Mouse (Mus musculus) hindbrain, embryonic 16.5 days (tissue): ENCODE results near the gene Hist2h2aa2. TPM values are rescaled to one million over a fixed set of nuclear protein-coding genes. Genes with fewer than 3 reads are reported as not detected.

ENCODE experiments used
- ATAC-seq: fragments of 200-750 bp; cut with Nextera tagmentation; 2 replicates; pipeline ENCODE4 v1.8.0; 2017; ENCODE audit warnings: moderate TSS enrichment, moderate library complexity
- H3K27ac ChIP-seq: fragments of 300-500 bp; sonication (generic); 2 replicates; pipeline ENCODE4 v1.5.1; 2014; ENCODE audit warnings: low read depth, mild to moderate bottlenecking, control low read depth, low read length, moderate library complexity
- H3K27me3 ChIP-seq: fragments of 300-500 bp; sonication (generic); replicated peaks from 2 replicates; pipeline ENCODE4 v1.6.1; 2014; ENCODE audit warnings: low read length; ENCODE audit not compliant: control insufficient read depth, insufficient read depth
- H3K36me3 ChIP-seq: fragments of 300-500 bp; sonication (generic); 2 replicates; pipeline ENCODE4 v1.6.1; 2014; ENCODE audit warnings: mild to moderate bottlenecking, low read length, moderate library complexity, mixed read lengths; ENCODE audit not compliant: control insufficient read depth, insufficient read depth
- H3K4me1 ChIP-seq: fragments of 300-500 bp; sonication (generic); 2 replicates; pipeline ENCODE4 v1.6.1; 2014; ENCODE audit warnings: low read depth, low read length; ENCODE audit not compliant: control insufficient read depth, insufficient read depth
- H3K4me2 ChIP-seq: fragments of 300-500 bp; sonication (generic); 2 replicates; pipeline ENCODE4 v1.6.1; 2014; ENCODE audit warnings: mild to moderate bottlenecking, low read length, control low read depth, moderate library complexity
- H3K4me3 ChIP-seq: fragments of 300-500 bp; sonication (generic); 2 replicates; pipeline ENCODE4 v1.5.1; 2014; ENCODE audit warnings: mild to moderate bottlenecking, low read length, control low read depth, moderate library complexity
- H3K9ac ChIP-seq: fragments of 300-500 bp; sonication (generic); 2 replicates; pipeline ENCODE4 v1.6.1; 2014; ENCODE audit warnings: low read depth, mild to moderate bottlenecking, control low read depth, low read length, moderate library complexity
- H3K9me3 ChIP-seq: fragments of 300-500 bp; sonication (generic); 2 replicates; pipeline ENCODE4 v1.6.1; 2014; ENCODE audit warnings: mild to moderate bottlenecking, low read length, moderate library complexity; ENCODE audit not compliant: control insufficient read depth
- WGBS: fragments of 180-500 bp; shearing (Covaris S2); extraction: QIAGEN DNeasy Blood & Tissue Kit; methylation state at CpG from one replicate; pipeline ENCODE4 v1.1.7; 2014; 5-methylcytosine and 5-hydroxymethylcytosine counted together
- microRNA-seq: library from miRNA; unstranded; fragments of <30 nt; microRNA quantifications from one replicate; pipeline ENCODE4, GENCODE M21; 2017
- polyA plus RNA-seq: library from polyadenylated mRNA; unstranded; fragments of >200 nt; fragmentation: Nextera tagmentation; extraction: Ambion mirVana; gene quantifications from 2 replicates; pipeline ENCODE4 v1.2.1, GENCODE M21; 2015

Gene Hist2h2aa2
- polyA plus RNA-seq, 1 experiment from 2014 or later: 31.6 TPM

GRCm38 (mm10) chr3:96196437-96197128 lies 43.5 kb downstream of the Hist2h2aa2 start:
- Histone ChIP-seq H3K4me1 (peaks cover 11% of the 10 kb centered on the region), H3K36me3 (peaks cover 20% of the 10 kb centered on the region), H3K4me2 (peak overlapping the region; percentile 95), H3K9ac (peak overlapping the region; percentile 88), H3K9me3 (no peaks in the 10 kb centered on the region), H3K27ac (peak overlapping the region; percentile 96), H3K27me3 (no peaks in the 10 kb centered on the region), H3K4me3 (peak overlapping the region; percentile 74)
- peak; percentile 15 for ATAC-seq
- 19% methylated on average over 27 of the region's 27 CpGs for WGBS

DNA sequence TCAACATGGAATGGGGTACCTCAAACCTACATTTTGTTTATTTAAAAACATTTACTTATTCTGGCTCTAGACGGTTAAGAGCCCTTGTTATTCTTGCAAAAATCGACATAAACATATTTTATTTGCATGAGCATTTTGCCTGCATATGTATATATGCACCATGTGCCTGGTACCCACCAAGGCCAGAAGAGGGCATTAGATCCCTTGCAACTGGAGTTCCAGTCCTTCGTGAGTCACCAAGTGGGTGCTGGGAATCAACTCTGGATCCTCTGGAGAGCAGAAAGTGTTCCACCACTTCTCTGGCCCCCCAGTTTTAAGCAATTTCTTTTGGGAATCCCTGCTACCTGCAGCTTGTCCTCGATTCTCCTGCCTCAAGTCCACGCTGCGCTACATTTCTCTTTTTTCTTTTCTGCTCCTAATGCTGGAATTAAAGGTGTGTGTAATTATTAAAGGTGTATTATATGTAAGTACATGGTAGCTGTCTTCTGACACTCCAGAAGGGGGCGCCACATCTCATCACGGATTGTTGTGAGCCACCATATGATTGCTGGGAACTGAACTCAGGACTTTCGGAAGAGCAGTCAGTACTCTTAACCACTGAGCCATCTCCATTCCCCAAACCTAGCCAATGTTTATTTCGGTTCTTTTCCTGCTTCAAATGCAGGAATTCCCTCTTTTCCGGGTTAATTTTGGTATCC lies 44.3 kb downstream of the Hist2h2aa2 start:
- H3K9me3 ChIP-seq: no peaks in the 10 kb centered on the region
- no peak overlapping the region for H3K27ac ChIP-seq
- H3K27me3 ChIP-seq: no peaks in the 10 kb centered on the region
- H3K9ac ChIP-seq: no peak overlapping the region
- no peak for ATAC-seq
- peaks cover 20% of the 10 kb centered on the region for H3K36me3 ChIP-seq
- H3K4me2 ChIP-seq: peak overlapping the region; percentile 95
- peaks cover 11% of the 10 kb centered on the region for H3K4me1 ChIP-seq
- no peak overlapping the region for H3K4me3 ChIP-seq
- 95% methylated on average over 11 of the region's 11 CpGs for WGBS

- WGBS: 93% methylated on average over 10 of the region's 10 CpGs
- Histone ChIP-seq H3K4me2 (no peak overlapping the region), H3K27ac (no peak overlapping the region), H3K27me3 (no peaks in the 10 kb centered on the region), H3K4me1 (peaks cover 11% of the 10 kb centered on the region), H3K4me3 (no peak overlapping the region), H3K36me3 (peaks cover 24% of the 10 kb centered on the region), H3K9ac (no peak overlapping the region), H3K9me3 (no peaks in the 10 kb centered on the region)
- ATAC-seq: no peak
Observed at GRCm38 (mm10) chr3:96194966-96195365, 45.1 kb downstream of the Hist2h2aa2 start.

GRCm38 (mm10) chr3:96192977-96193376 lies 47.1 kb downstream of the Hist2h2aa2 start:
- Histone ChIP-seq H3K4me1 (peaks cover 10% of the 10 kb centered on the region), H3K36me3 (peaks cover 36% of the 10 kb centered on the region), H3K4me2 (no peak overlapping the region), H3K9me3 (no peaks in the 10 kb centered on the region), H3K27me3 (no peaks in the 10 kb centered on the region), H3K4me3 (no peak overlapping the region), H3K9ac (no peak overlapping the region), H3K27ac (no peak overlapping the region)
- no peak for ATAC-seq
- 70% methylated on average over 12 of the region's 12 CpGs for WGBS

Small RNAs within 50 kb of the gene (microRNA-seq; reads per million reads assigned to microRNA genes)
- gene Gm44492: not detected
- not detected for gene Gm47311
- not detected for gene Gm47313

Other genes with a start within 250 kb of the Hist2h2aa2 start
- 27.7 and 41.3 TPM in 2 replicates for gene Plekho1, start 244.3 kb downstream of the Hist2h2aa2 start, polyA plus RNA-seq
- gene Vps45, start 181.8 kb downstream of the Hist2h2aa2 start, polyA plus RNA-seq: 58.7 and 60.8 TPM in 2 replicates
- 6.5 and 8.7 TPM in 2 replicates for gene Otud7b, start 135.7 kb downstream of the Hist2h2aa2 start, polyA plus RNA-seq
- gene Mtmr11, start 78.3 kb downstream of the Hist2h2aa2 start, polyA plus RNA-seq: 12.7 and 13.9 TPM in 2 replicates
- gene Sf3b4, start 67.9 kb downstream of the Hist2h2aa2 start, polyA plus RNA-seq: 131 and 152 TPM in 2 replicates
- 135 TPM in 2 replicates for gene Sv2a, start 59.1 kb downstream of the Hist2h2aa2 start, polyA plus RNA-seq
- gene Bola1, start 20.6 kb downstream of the Hist2h2aa2 start, polyA plus RNA-seq: 52.7 and 57.2 TPM in 2 replicates
- gene Hist2h2ab, start 20.4 kb downstream of the Hist2h2aa2 start, polyA plus RNA-seq: not detected in 2 replicates
- 1.3 TPM in 1 of 2 replicates, not detected in the other for gene Hist2h2ac, start 19.4 kb downstream of the Hist2h2aa2 start, polyA plus RNA-seq
- 4.9 and 5.5 TPM in 2 replicates for gene Hist2h2be, start 19.2 kb downstream of the Hist2h2aa2 start, polyA plus RNA-seq
- gene Hist2h3c2, start 1.1 kb downstream of the Hist2h2aa2 start, polyA plus RNA-seq: 0.70 and 1.1 TPM in 2 replicates
- 6.1 and 9.9 TPM in 2 replicates for gene Hist2h2aa1, start 5.2 kb upstream of the Hist2h2aa2 start, polyA plus RNA-seq
- gene Hist2h3c1, start 6.4 kb upstream of the Hist2h2aa2 start, polyA plus RNA-seq: 0.21 and 0.47 TPM in 2 replicates
- 2.8 and 3.1 TPM in 2 replicates for gene Hist2h4, start 23.0 kb upstream of the Hist2h2aa2 start, polyA plus RNA-seq
- 8.1 and 8.4 TPM in 2 replicates for gene Hist2h3b, start 28.4 kb upstream of the Hist2h2aa2 start, polyA plus RNA-seq
- 1.5 and 2.1 TPM in 2 replicates for gene Hist2h2bb, start 29.5 kb upstream of the Hist2h2aa2 start, polyA plus RNA-seq
- gene Fcgr1, start 53.7 kb upstream of the Hist2h2aa2 start, polyA plus RNA-seq: 1.7 and 2.3 TPM in 2 replicates
- not detected in 2 replicates for gene BC107364, start 212.0 kb upstream of the Hist2h2aa2 start, polyA plus RNA-seq